Mouse (Mus musculus): ENCODE data around the gene Fam43a. TPM values are rescaled to one million over a fixed set of nuclear protein-coding genes. Genes with fewer than 3 reads are reported as not detected.

Gene Fam43a
- 18.4 to 27.0 TPM (median 26.3 TPM) in 3 replicates for total RNA-seq (2017)

GRCm38 (mm10) chr16:30599491-30600268 lies at the start of gene Fam43a:
Gene Fam43a (plus strand): TSS chr16:30599723.
- ATAC-seq (replicated peaks; ENCODE audit: insufficient number of reproducible peaks, low FRiP score, low TSS enrichment, poor library complexity, severe bottlenecking), result peak; percentile 80

DNA sequence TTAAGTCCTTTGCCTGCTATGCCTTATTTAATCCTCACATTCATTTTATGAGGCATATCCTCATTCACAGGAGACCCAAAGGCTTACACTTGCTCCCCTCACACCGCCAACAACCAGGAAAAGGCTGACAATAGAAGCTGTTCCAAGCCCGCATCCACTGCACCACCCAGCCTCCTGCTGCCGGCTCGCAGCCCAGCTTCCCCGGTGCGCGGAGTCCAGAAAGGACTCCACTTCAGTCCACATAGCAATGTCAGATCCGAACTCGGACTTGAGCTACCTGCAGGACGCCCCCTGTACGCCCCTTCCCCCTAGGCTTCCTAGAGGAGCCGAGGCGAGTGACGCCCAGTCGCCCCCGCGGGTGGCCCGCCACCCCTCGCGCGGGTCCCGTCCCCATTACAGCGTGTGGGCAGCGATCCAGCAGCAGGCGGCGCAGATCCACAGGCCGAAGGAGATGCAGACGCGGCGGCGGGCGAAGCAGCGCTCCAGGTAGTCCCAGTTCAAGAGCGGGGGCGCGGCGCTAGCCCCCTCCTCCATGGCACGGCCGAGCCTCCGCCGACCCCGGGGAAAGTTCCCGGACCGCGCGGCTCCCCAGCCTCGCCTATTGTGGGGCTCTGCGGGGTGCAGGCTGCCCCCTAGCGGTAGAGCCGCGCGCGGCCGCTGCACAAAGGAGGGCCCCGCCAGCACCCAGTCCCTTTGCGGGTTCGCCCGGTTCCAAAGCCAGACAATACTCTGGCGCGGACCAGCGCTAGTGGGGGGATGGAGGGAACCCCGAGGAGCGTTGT lies 49.4 kb upstream of the Fam43a start:
- peak; percentile 54; the same call in 1 of the 2 replicates for ATAC-seq (replicated peaks; ENCODE audit: insufficient number of reproducible peaks, low FRiP score, low TSS enrichment, poor library complexity, severe bottlenecking)

- ATAC-seq (replicated peaks; ENCODE audit: insufficient number of reproducible peaks, low FRiP score, low TSS enrichment, poor library complexity, severe bottlenecking), result no peak
Observed at GRCm38 (mm10) chr16:30550748-30551192, 48.8 kb upstream of the Fam43a start, which contains the start of gene Tmem44. Gene Tmem44 (minus strand): TSS chr16:30550842.

DNA sequence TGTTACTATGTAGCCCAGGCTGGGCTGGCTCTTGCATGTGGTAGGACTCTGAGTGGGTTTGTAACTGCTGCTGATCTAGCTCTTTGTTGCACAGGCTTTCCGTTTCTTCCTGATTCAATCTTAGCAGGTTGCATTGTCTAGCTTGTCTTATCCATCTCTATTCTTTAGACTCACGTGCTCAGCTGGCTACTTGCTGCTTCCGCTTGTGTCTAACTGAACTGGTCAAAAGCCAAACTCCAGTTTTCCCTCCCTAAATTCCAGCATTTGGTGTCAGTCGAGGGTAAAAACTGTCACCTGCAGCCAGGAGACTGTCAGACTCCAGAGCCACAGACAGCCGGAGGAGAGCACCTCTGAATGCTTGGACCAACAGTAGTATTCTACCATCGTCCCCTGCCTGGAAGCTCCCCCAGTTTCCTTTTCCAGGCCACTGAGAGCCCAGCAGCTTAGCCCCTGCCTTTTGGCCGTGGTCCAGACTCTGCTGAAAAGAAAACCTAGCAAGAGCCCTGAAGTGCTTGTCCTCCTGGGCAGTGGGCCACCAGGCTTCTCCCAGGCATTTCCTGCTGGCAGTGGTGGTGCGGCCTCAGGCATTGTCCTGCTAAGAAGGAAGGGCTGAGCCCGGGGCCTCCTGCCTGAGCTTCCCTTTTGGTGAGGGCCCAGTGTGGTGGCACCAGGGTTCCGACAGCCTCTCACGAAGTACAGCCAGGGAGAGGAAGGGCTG lies 46.7 kb upstream of the Fam43a start:
- ATAC-seq (replicated peaks; ENCODE audit: insufficient number of reproducible peaks, low FRiP score, low TSS enrichment, poor library complexity, severe bottlenecking), result no peak

GRCm38 (mm10) chr16:30554109-30554508 lies 45.4 kb upstream of the Fam43a start:
- ATAC-seq (replicated peaks; ENCODE audit: insufficient number of reproducible peaks, low FRiP score, low TSS enrichment, poor library complexity, severe bottlenecking), result no peak

- ATAC-seq (replicated peaks; ENCODE audit: insufficient number of reproducible peaks, low FRiP score, low TSS enrichment, poor library complexity, severe bottlenecking), result no peak
Observed at GRCm38 (mm10) chr16:30559312-30559992, 40.1 kb upstream of the Fam43a start.

GRCm38 (mm10) chr16:30560601-30561000 lies 38.9 kb upstream of the Fam43a start:
- ATAC-seq (replicated peaks; ENCODE audit: insufficient number of reproducible peaks, low FRiP score, low TSS enrichment, poor library complexity, severe bottlenecking), result no peak

DNA sequence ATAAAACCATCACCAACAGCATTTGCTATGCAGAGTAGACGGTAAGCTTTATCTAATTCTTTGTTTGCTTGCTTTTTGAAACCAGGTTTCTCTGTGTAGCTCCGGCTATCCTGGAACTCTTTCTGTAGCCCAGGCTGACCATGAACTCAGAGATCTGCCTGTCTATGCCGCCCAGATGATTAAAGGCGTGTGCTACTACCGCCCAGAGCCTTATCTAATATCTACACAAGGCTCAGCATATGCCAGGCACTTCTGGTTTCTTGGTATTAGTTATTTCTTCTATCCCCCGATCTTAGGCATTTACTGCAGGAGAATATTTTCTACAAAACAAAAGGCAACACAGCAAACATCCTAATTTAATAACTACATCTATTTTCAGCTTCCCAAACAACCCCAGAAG lies 33.9 kb upstream of the Fam43a start:
- no peak for ATAC-seq (replicated peaks; ENCODE audit: insufficient number of reproducible peaks, low FRiP score, low TSS enrichment, poor library complexity, severe bottlenecking)

- ATAC-seq (replicated peaks; ENCODE audit: insufficient number of reproducible peaks, low FRiP score, low TSS enrichment, poor library complexity, severe bottlenecking), result no peak
Observed at GRCm38 (mm10) chr16:30570173-30570572, 29.4 kb upstream of the Fam43a start.

DNA sequence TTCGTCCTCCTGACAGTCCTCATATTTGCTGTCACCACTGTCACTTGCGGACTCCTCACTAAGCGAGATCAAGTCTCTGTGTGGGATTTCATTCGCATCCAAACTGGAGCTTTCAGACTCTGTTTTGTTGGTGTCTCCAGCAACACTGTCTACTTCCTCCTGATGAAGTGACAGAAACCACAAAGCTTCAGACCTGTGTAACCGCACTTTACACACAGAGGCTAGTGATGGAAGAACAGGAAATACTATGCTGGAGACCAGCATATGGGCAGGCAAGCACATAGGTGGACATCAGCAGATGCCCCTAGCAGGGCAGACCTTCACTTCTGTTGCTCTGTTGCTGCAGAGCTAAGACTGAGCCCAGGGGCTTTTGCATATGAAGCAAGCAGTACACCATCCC lies 28.1 kb upstream of the Fam43a start:
- ATAC-seq (replicated peaks; ENCODE audit: insufficient number of reproducible peaks, low FRiP score, low TSS enrichment, poor library complexity, severe bottlenecking), result no peak

GRCm38 (mm10) chr16:30572239-30572638 lies 27.3 kb upstream of the Fam43a start:
- no peak for ATAC-seq (replicated peaks; ENCODE audit: insufficient number of reproducible peaks, low FRiP score, low TSS enrichment, poor library complexity, severe bottlenecking)

- ATAC-seq (replicated peaks; ENCODE audit: insufficient number of reproducible peaks, low FRiP score, low TSS enrichment, poor library complexity, severe bottlenecking), result no peak
Observed at GRCm38 (mm10) chr16:30575815-30576214, 23.7 kb upstream of the Fam43a start.

- ATAC-seq (replicated peaks; ENCODE audit: insufficient number of reproducible peaks, low FRiP score, low TSS enrichment, poor library complexity, severe bottlenecking), result no peak
Observed at GRCm38 (mm10) chr16:30576392-30576791, 23.1 kb upstream of the Fam43a start.

- ATAC-seq (replicated peaks; ENCODE audit: insufficient number of reproducible peaks, low FRiP score, low TSS enrichment, poor library complexity, severe bottlenecking), result no peak
Observed at GRCm38 (mm10) chr16:30580765-30581164, 18.8 kb upstream of the Fam43a start.

DNA sequence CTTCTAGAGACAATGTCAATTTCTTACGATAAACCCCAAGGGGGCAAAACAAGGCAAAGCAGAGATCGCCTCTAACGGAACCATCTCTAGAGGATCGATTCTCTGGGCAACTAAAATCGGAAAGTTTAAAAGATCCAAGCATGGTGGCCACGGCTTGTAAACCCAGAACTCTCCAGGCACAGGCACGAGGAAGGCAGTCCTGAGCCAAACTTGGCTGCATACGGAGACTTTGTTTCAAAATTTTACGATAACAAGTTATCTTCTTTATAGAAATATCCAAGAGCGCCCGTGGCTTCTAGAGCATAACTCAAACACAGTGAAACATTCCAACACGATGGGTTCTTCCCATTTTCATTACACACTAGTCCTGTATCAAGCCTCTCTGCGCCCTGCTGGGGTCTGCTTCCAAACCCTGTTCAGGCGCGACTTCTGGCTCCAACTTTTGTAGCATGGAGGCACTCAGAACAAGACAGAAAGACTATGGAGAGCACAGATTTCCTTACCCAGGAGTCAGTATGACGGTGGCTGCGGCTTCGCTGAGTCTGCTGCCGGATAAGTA lies 12.5 kb upstream of the Fam43a start:
- no peak for ATAC-seq (replicated peaks; ENCODE audit: insufficient number of reproducible peaks, low FRiP score, low TSS enrichment, poor library complexity, severe bottlenecking)

DNA sequence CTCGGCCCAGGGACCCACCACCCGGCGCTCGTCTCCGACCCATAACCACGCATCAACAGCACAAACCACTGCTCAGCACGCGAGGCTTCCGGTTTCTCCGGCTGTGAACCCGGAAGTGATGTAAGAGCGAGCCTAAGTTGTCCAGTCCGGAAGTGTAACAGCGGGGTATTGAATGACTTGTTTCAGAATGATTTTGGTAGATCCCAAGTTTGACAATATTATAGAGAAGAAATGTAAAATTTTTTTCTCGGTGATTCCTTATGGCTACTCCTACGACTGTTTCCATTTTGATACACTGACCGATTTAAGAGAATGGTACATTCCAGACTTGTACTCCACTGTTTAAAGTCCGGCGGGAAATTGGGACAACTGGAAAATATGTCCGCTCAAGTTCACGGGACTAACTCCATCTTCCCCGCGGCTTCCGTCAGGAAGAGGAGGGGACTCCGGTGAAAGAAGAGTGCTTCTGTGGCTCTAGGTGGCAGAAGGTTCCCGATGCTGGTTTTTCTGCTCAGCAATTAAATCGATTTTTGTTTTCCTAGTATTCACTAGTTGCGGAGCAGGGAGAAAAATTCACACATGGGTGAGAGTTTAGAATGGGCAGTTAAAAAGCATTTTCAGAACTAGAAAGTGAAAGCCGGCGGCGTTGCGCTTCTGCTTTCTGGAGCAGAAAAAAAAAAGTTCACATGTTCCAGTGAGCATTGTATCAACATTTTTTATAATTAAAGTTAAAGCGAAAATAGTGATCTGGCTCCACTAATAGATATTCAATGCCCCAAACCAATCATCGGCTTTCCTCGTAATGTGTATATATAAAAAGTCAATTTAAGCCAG lies 11.8 kb upstream of the Fam43a start, which contains the start of gene Lsg1:
Gene Lsg1, minus strand, starts transcription at position 99 of the 834 bp plus-strand sequence.
- peak; percentile 89 for ATAC-seq (replicated peaks; ENCODE audit: insufficient number of reproducible peaks, low FRiP score, low TSS enrichment, poor library complexity, severe bottlenecking)
